Mouse (Mus musculus): ENCODE data around the gene Cenpa.

DNA sequence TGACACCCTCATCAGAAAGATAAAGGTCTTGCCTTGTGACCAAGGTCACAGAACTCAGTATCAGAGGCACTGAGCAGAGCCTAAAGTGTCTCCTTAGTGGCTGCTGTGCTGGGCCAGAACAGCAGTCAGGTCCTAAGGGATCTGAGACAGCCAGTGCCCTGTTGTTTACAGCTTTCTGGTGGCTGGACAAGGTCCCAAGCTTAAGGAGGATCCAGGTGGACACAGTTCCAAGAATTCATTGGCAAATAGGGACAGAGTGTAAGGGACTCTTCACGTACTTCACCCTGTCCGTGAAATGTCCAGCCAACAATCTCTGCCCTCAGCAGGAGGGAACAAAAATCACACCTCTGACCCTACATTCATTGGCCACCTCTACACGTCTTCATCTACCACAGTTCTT, 38.1 kb upstream of the Cenpa start:
- TF ChIP-seq CTCF (IDR thresholded peaks at IDR 0.05; ENCODE audit: low read depth) (no peak), EP300 (optimal IDR thresholded peaks at IDR 0.05) (no peak)

All from stomach, postnatal 0 days (tissue).